Mouse (Mus musculus) cerebellum, adult 2 months (tissue): ENCODE results near the gene Ip6k1.

Experiments used
- CTCF ChIP-seq: fragments of 200-500 bp; IDR thresholded peaks from 2 replicates; pipeline ENCODE4 v1.5.1; 2011; ENCODE audit warnings: low read depth, mild to moderate bottlenecking, control low read depth, low read length, moderate library complexity, borderline replicate concordance; ENCODE audit not compliant: insufficient read depth
- POLR2A ChIP-seq: fragments of 200-500 bp; IDR thresholded peaks from 2 replicates; pipeline ENCODE4 v1.6.1; 2011; ENCODE audit warnings: low read length, control low read depth, borderline replicate concordance; ENCODE audit not compliant: insufficient read depth

GRCm38 (mm10) chr9:107995513-107995912 is 6.8 kb upstream of the Ip6k1 start:
- TF ChIP-seq CTCF, result no peak
- no peak for TF ChIP-seq POLR2A
